8 mouse cellular contexts compared by ENCODE assay signal in the genomic region with DNA sequence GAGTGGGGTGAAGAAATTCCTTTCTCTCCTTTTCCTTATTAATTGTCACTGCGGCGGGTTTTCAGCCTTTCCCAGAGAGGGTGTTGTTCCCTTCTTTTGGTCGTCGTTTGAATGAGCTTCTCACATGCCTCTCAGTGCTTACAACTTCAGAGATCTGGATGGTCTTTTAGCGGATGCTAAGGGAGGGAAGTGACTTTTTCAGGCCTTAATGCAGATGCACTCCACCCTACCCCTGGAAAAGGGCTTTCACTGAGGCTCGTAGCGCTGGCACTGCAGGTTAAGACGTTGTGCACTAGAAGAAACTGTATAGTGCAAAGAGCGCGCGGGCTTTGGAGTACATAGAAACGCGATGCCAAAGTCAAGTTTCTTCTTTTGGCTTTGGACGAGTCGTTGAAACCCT. TPM values are rescaled to one million over a fixed set of nuclear protein-coding genes. Genes with fewer than 3 reads are reported as not detected.
A peak's percentile ranks its signal among the peaks of the same experiment; 100 is the strongest.
DNase-seq lines count a peak whose midpoint lies in the region; ATAC-seq and TF ChIP-seq lines count a peak whose summit lies in the region.

No protein-coding gene starts in this region.

- no peak for TF ChIP-seq CTCF in C2C12 (IDR thresholded peaks at IDR 0.05; ENCODE audit: control insufficient read depth, insufficient read depth, insufficient read length)

- no peaks in the 10 kb centered on the region for H3K27me3 ChIP-seq in C2C12 (ENCODE audit: control insufficient read depth, insufficient read depth, insufficient read length)
- no peaks in the 10 kb centered on the region for H3K27me3 ChIP-seq in hindbrain, embryonic 11.5 days (ENCODE audit: control insufficient read depth, insufficient read depth, low read length)
- H3K27me3 ChIP-seq in limb, embryonic 15.5 days, result no peaks in the 10 kb centered on the region

- H3K36me3 ChIP-seq in C2C12 (ENCODE audit: control insufficient read depth, insufficient read depth), result no peaks in the 10 kb centered on the region
- no peaks in the 10 kb centered on the region for H3K36me3 ChIP-seq in hindbrain, embryonic 11.5 days (ENCODE audit: control insufficient read depth, insufficient read depth, low read length)
- peaks cover 7% of the 10 kb centered on the region for H3K36me3 ChIP-seq in limb, embryonic 15.5 days

- ATAC-seq in hindbrain, embryonic 11.5 days (ENCODE audit: low FRiP score), result no peak
- no peak for ATAC-seq in limb, embryonic 15.5 days (ENCODE audit: insufficient number of reproducible peaks, low FRiP score, low TSS enrichment, low read depth)

- no peak overlapping the region for H3K27ac ChIP-seq in brown adipose tissue, adult 24 weeks (replicated peaks; ENCODE audit: low read depth, low read length)
- peak overlapping the region; percentile 83 for H3K27ac ChIP-seq in hindbrain, embryonic 11.5 days (ENCODE audit: low read depth, low read length)
- peak overlapping the region; percentile 91 for H3K27ac ChIP-seq in limb, embryonic 15.5 days

- peak overlapping the region; percentile 74 for H3K9ac ChIP-seq in hindbrain, embryonic 11.5 days (ENCODE audit: low read depth, low read length)
- H3K9ac ChIP-seq in limb, embryonic 15.5 days, result peak overlapping the region; percentile 70

- DNase-seq in frontal cortex, postnatal 36 days (ENCODE audit: low spot score in 2 of 2), result peak; percentile 23 to 28
- DNase-seq in frontal cortex, postnatal 14 days (ENCODE audit: low spot score in 2 of 2), result no peak
- DNase-seq in hindbrain, embryonic 11.5 days (ENCODE audit: low spot score), result peak; percentile 54
- DNase-seq in right cerebral cortex, postnatal 14 days, result peak; percentile 21
- no peak for DNase-seq in retina, postnatal 1 day

- H3K79me3 ChIP-seq in C2C12 (ENCODE audit: low read depth), result peaks cover 56% of the 10 kb centered on the region

- H3K4me3 ChIP-seq in C2C12 (ENCODE audit: insufficient read depth, poor library complexity, severe bottlenecking), result peak overlapping the region; percentile 76
- H3K4me3 ChIP-seq in brown adipose tissue, adult 24 weeks (ENCODE audit: insufficient read depth, low read depth, low read length), result peak overlapping the region; percentile 82
- peak overlapping the region; percentile 71 for H3K4me3 ChIP-seq in hindbrain, embryonic 11.5 days (ENCODE audit: low read depth, low read length)
- H3K4me3 ChIP-seq in limb, embryonic 15.5 days, result peak overlapping the region; percentile 88

- 9% methylated on average over 15 of the region's 15 CpGs for WGBS in hindbrain, embryonic 11.5 days
- 2% methylated on average over 15 of the region's 15 CpGs for WGBS in limb, embryonic 15.5 days

- no peaks in the 10 kb centered on the region for H3K9me3 ChIP-seq in hindbrain, embryonic 11.5 days (ENCODE audit: control insufficient read depth, low read length)
- H3K9me3 ChIP-seq in limb, embryonic 15.5 days, result no peaks in the 10 kb centered on the region

- H3K4me2 ChIP-seq in hindbrain, embryonic 11.5 days (replicated peaks; ENCODE audit: low read depth, low read length), result peak overlapping the region; percentile 73
- H3K4me2 ChIP-seq in limb, embryonic 15.5 days, result peak overlapping the region; percentile 73

- 0 out of 2 replicates have a peak, but pooled peaks cover 4% of the 10 kb centered on the region for H3K4me1 ChIP-seq in brown adipose tissue, adult 24 weeks (ENCODE audit: control insufficient read depth, insufficient read depth, insufficient read length, low read length)
- 0 out of 2 replicates have a peak, but pooled peaks cover 2% of the 10 kb centered on the region for H3K4me1 ChIP-seq in hindbrain, embryonic 11.5 days (replicated peaks; ENCODE audit: control insufficient read depth, insufficient read depth, low read length)
- H3K4me1 ChIP-seq in limb, embryonic 15.5 days, result peaks cover 25% of the 10 kb centered on the region; the same call in 1 of the 2 replicates

- peak overlapping the region; percentile 61 for H3ac ChIP-seq in C2C12 (ENCODE audit: control insufficient read depth, insufficient read length, low read depth)

- H3K79me2 ChIP-seq in C2C12 (ENCODE audit: control insufficient read depth, insufficient read depth), result peaks cover 75% of the 10 kb centered on the region

TF ChIP-seq in C2C12, 6 proteins besides CTCF, POLR2A, EP300 and RAD21:
- no peak for TF ChIP-seq MYOG (IDR thresholded peaks at IDR 0.05; ENCODE audit: control insufficient read depth, extremely low read depth, insufficient read length)
- no peak for TF ChIP-seq FOSL1 (IDR thresholded peaks at IDR 0.05; ENCODE audit: insufficient read depth, low read length, poor library complexity, severe bottlenecking)
- no peak for TF ChIP-seq MYOD1 (IDR thresholded peaks at IDR 0.05; ENCODE audit: control insufficient read depth, insufficient read length, low read depth)
- no peak for TF ChIP-seq CEBPB (IDR thresholded peaks at IDR 0.05; ENCODE audit: low read depth)
- no peak for TF ChIP-seq USF1 (IDR thresholded peaks at IDR 0.05; ENCODE audit: low read depth)
- TF ChIP-seq MAX (IDR thresholded peaks at IDR 0.05), result no peak

RNA-seq across cellular contexts. Expression of a gene that starts 0.7 kb away (rescaled TPM):
- 15.0 TPM for polyA plus RNA-seq in C2C12 (2012; fragmentation: generic; extraction: Trizol)
- 10.4 and 12.5 TPM in 2 replicates for polyA plus RNA-seq in brown adipose tissue, adult 24 weeks (2012; ENCODE audit: insufficient read depth, insufficient read length, missing spikeins)
- polyA plus RNA-seq in hindbrain, embryonic 11.5 days (2014; fragmentation: Nextera tagmentation; extraction: Ambion mirVana), result 24.0 and 25.4 TPM in 2 replicates
- 20.8 and 23.1 TPM in 2 replicates for polyA plus RNA-seq in limb, embryonic 15.5 days (2015; fragmentation: Nextera tagmentation; extraction: Ambion mirVana)

RNA-seq across cellular contexts. Expression of a gene that starts 27.5 kb away (rescaled TPM):
- not detected for polyA plus RNA-seq in C2C12 (2012; fragmentation: generic; extraction: Trizol)
- not detected in 2 replicates for polyA plus RNA-seq in brown adipose tissue, adult 24 weeks (2012; ENCODE audit: insufficient read depth, insufficient read length, missing spikeins)
- polyA plus RNA-seq in hindbrain, embryonic 11.5 days (2014; fragmentation: Nextera tagmentation; extraction: Ambion mirVana), result not detected in 2 replicates
- 0.08 TPM in 1 of 2 replicates, not detected in the other for polyA plus RNA-seq in limb, embryonic 15.5 days (2015; fragmentation: Nextera tagmentation; extraction: Ambion mirVana)

RNA-seq across cellular contexts. Expression of a gene that starts 48.1 kb away (rescaled TPM):
- polyA plus RNA-seq in C2C12 (2012; fragmentation: generic; extraction: Trizol), result 0.01 TPM
- polyA plus RNA-seq in brown adipose tissue, adult 24 weeks (2012; ENCODE audit: insufficient read depth, insufficient read length, missing spikeins), result not detected in 2 replicates
- polyA plus RNA-seq in hindbrain, embryonic 11.5 days (2014; fragmentation: Nextera tagmentation; extraction: Ambion mirVana), result 1.4 and 2.9 TPM in 2 replicates
- 0.22 and 0.46 TPM in 2 replicates for polyA plus RNA-seq in limb, embryonic 15.5 days (2015; fragmentation: Nextera tagmentation; extraction: Ambion mirVana)

Comparison
In these comparisons a context has a peak if more than half of its experiments do, and no peak if none do; other contexts are left out.
1. DNase-seq: peak in frontal cortex, postnatal 36 days (2 of 2), hindbrain, embryonic 11.5 days (single experiment) and right cerebral cortex, postnatal 14 days (single experiment); none in frontal cortex, postnatal 14 days (0 of 2) and retina, postnatal 1 day (single experiment).
2. Peak in every context shown above with its lines, with median percentiles within 50 percentile points of each other: H3K4me3 ChIP-seq.